Mouse (Mus musculus): Measurements from ENCODE around the gene Exoc2. TPM values are rescaled to one million over a fixed set of nuclear protein-coding genes. Genes with fewer than 3 reads are reported as not detected.

Exoc2 gene
- polyA plus RNA-seq, 1 experiment from 2014 or later: 54.6 TPM

GRCm38 (mm10) chr13:30792741-30793140 lies 181.2 kb downstream of the Exoc2 start:
- 73% methylated on average over 3 of the region's 3 CpGs for WGBS
- H3K9me3 ChIP-seq (replicated peaks; ENCODE audit: control insufficient read depth, low read length): no peaks in the 10 kb centered on the region

GRCm38 (mm10) chr13:30792308-30792707 lies 181.6 kb downstream of the Exoc2 start:
- no peak for ATAC-seq

More at GRCm38 (mm10) chr13:30792741-30793140, 181.2 kb downstream of the Exoc2 start:
- Histone ChIP-seq H3K4me3 (ENCODE audit: low read depth, low read length) (no peak overlapping the region), H3K36me3 (ENCODE audit: control insufficient read depth, insufficient read depth, low read length) (no peaks in the 10 kb centered on the region), H3K9ac (ENCODE audit: low read length) (no peak overlapping the region), H3K4me1 (ENCODE audit: control insufficient read depth, insufficient read depth, low read length) (no peaks in the 10 kb centered on the region), H3K27me3 (replicated peaks; ENCODE audit: control insufficient read depth, insufficient read depth, low read length) (no peaks in the 10 kb centered on the region), H3K4me2 (ENCODE audit: low read length) (no peak overlapping the region), H3K27ac (ENCODE audit: low read depth, low read length) (no peak overlapping the region)
- DNase-seq (ENCODE audit: low spot score): no peak
- ATAC-seq: no peak

GRCm38 (mm10) chr13:30790016-30790415 lies 183.9 kb downstream of the Exoc2 start:
- 64% methylated on average over 5 of the region's 5 CpGs for WGBS
- H3K27me3 ChIP-seq (replicated peaks; ENCODE audit: control insufficient read depth, insufficient read depth, low read length): no peaks in the 10 kb centered on the region
- H3K36me3 ChIP-seq (ENCODE audit: control insufficient read depth, insufficient read depth, low read length): no peaks in the 10 kb centered on the region
- no peak overlapping the region for H3K27ac ChIP-seq (ENCODE audit: low read depth, low read length)
- H3K9me3 ChIP-seq (replicated peaks; ENCODE audit: control insufficient read depth, low read length): no peaks in the 10 kb centered on the region
- H3K4me1 ChIP-seq (ENCODE audit: control insufficient read depth, insufficient read depth, low read length): no peaks in the 10 kb centered on the region
- no peak overlapping the region for H3K4me2 ChIP-seq (ENCODE audit: low read length)
- H3K9ac ChIP-seq (ENCODE audit: low read length): no peak overlapping the region
- no peak overlapping the region for H3K4me3 ChIP-seq (ENCODE audit: low read depth, low read length)
- ATAC-seq (no peak), DNase-seq (ENCODE audit: low spot score) (no peak)

More at GRCm38 (mm10) chr13:30792308-30792707, 181.6 kb downstream of the Exoc2 start:
- no peaks in the 10 kb centered on the region for H3K9me3 ChIP-seq (replicated peaks; ENCODE audit: control insufficient read depth, low read length)
- 81% methylated on average over 9 of the region's 9 CpGs for WGBS
- H3K27me3 ChIP-seq (replicated peaks; ENCODE audit: control insufficient read depth, insufficient read depth, low read length): no peaks in the 10 kb centered on the region
- H3K27ac ChIP-seq (ENCODE audit: low read depth, low read length): no peak overlapping the region
- no peak overlapping the region for H3K4me2 ChIP-seq (ENCODE audit: low read length)
- no peak overlapping the region for H3K4me3 ChIP-seq (ENCODE audit: low read depth, low read length)
- H3K9ac ChIP-seq (ENCODE audit: low read length): no peak overlapping the region
- H3K36me3 ChIP-seq (ENCODE audit: control insufficient read depth, insufficient read depth, low read length): no peaks in the 10 kb centered on the region
- DNase-seq (ENCODE audit: low spot score): no peak
- no peaks in the 10 kb centered on the region for H3K4me1 ChIP-seq (ENCODE audit: control insufficient read depth, insufficient read depth, low read length)

GRCm38 (mm10) chr13:30788421-30788820 lies 185.5 kb downstream of the Exoc2 start:
- H3K27me3 ChIP-seq (replicated peaks; ENCODE audit: control insufficient read depth, insufficient read depth, low read length): no peaks in the 10 kb centered on the region
- H3K4me3 ChIP-seq (ENCODE audit: low read depth, low read length): no peak overlapping the region
- no peaks in the 10 kb centered on the region for H3K4me1 ChIP-seq (ENCODE audit: control insufficient read depth, insufficient read depth, low read length)
- H3K27ac ChIP-seq (ENCODE audit: low read depth, low read length): no peak overlapping the region
- WGBS: 87% methylated on average over 3 of the region's 3 CpGs
- no peak for DNase-seq (ENCODE audit: low spot score)
- H3K9ac ChIP-seq (ENCODE audit: low read length): no peak overlapping the region
- no peaks in the 10 kb centered on the region for H3K36me3 ChIP-seq (ENCODE audit: control insufficient read depth, insufficient read depth, low read length)
- no peak for ATAC-seq
- H3K9me3 ChIP-seq (replicated peaks; ENCODE audit: control insufficient read depth, low read length): no peaks in the 10 kb centered on the region
- no peak overlapping the region for H3K4me2 ChIP-seq (ENCODE audit: low read length)

GRCm38 (mm10) chr13:30787960-30788359 lies 185.9 kb downstream of the Exoc2 start:
- DNase-seq (ENCODE audit: low spot score): no peak
- no peak overlapping the region for H3K4me3 ChIP-seq (ENCODE audit: low read depth, low read length)
- H3K9ac ChIP-seq (ENCODE audit: low read length): no peak overlapping the region
- no peak overlapping the region for H3K27ac ChIP-seq (ENCODE audit: low read depth, low read length)
- WGBS: 84% methylated on average over 4 of the region's 4 CpGs
- no peak overlapping the region for H3K4me2 ChIP-seq (ENCODE audit: low read length)
- H3K4me1 ChIP-seq (ENCODE audit: control insufficient read depth, insufficient read depth, low read length): no peaks in the 10 kb centered on the region
- H3K36me3 ChIP-seq (ENCODE audit: control insufficient read depth, insufficient read depth, low read length): no peaks in the 10 kb centered on the region
- ATAC-seq: no peak
- no peaks in the 10 kb centered on the region for H3K9me3 ChIP-seq (replicated peaks; ENCODE audit: control insufficient read depth, low read length)
- H3K27me3 ChIP-seq (replicated peaks; ENCODE audit: control insufficient read depth, insufficient read depth, low read length): no peaks in the 10 kb centered on the region

GRCm38 (mm10) chr13:30787556-30787955 lies 186.3 kb downstream of the Exoc2 start:
- Histone ChIP-seq H3K4me3 (ENCODE audit: low read depth, low read length) (no peak overlapping the region), H3K4me2 (ENCODE audit: low read length) (no peak overlapping the region), H3K27ac (ENCODE audit: low read depth, low read length) (no peak overlapping the region), H3K36me3 (ENCODE audit: control insufficient read depth, insufficient read depth, low read length) (no peaks in the 10 kb centered on the region), H3K27me3 (replicated peaks; ENCODE audit: control insufficient read depth, insufficient read depth, low read length) (no peaks in the 10 kb centered on the region), H3K9me3 (replicated peaks; ENCODE audit: control insufficient read depth, low read length) (no peaks in the 10 kb centered on the region), H3K4me1 (ENCODE audit: control insufficient read depth, insufficient read depth, low read length) (no peaks in the 10 kb centered on the region), H3K9ac (ENCODE audit: low read length) (no peak overlapping the region)
- no peak for DNase-seq (ENCODE audit: low spot score)
- no peak for ATAC-seq
- 77% methylated on average over 2 of the region's 2 CpGs for whole genome bisulfite sequencing

GRCm38 (mm10) chr13:30787036-30787320 lies 186.9 kb downstream of the Exoc2 start:
- 70% methylated on average over 2 of the region's 2 CpGs for WGBS
- no peak for ATAC-seq
- no peaks in the 10 kb centered on the region for H3K36me3 ChIP-seq (ENCODE audit: control insufficient read depth, insufficient read depth, low read length)

GRCm38 (mm10) chr13:30786235-30787035 lies 187.5 kb downstream of the Exoc2 start:
- no peak overlapping the region for H3K4me2 ChIP-seq (ENCODE audit: low read length)
- no peaks in the 10 kb centered on the region for H3K4me1 ChIP-seq (ENCODE audit: control insufficient read depth, insufficient read depth, low read length)
- DNase-seq (ENCODE audit: low spot score) (no peak), ATAC-seq (peak; percentile 40; the same call in 1 of the 2 replicates)
- no peaks in the 10 kb centered on the region for H3K9me3 ChIP-seq (replicated peaks; ENCODE audit: control insufficient read depth, low read length)
- H3K36me3 ChIP-seq (ENCODE audit: control insufficient read depth, insufficient read depth, low read length): no peaks in the 10 kb centered on the region
- no peak overlapping the region for H3K9ac ChIP-seq (ENCODE audit: low read length)
- no peaks in the 10 kb centered on the region for H3K27me3 ChIP-seq (replicated peaks; ENCODE audit: control insufficient read depth, insufficient read depth, low read length)
- WGBS: 79% methylated on average over 5 of the region's 5 CpGs
- no peak overlapping the region for H3K27ac ChIP-seq (ENCODE audit: low read depth, low read length)
- H3K4me3 ChIP-seq (ENCODE audit: low read depth, low read length): no peak overlapping the region

More at GRCm38 (mm10) chr13:30787036-30787320, 186.9 kb downstream of the Exoc2 start:
- Histone ChIP-seq H3K27ac (ENCODE audit: low read depth, low read length) (no peak overlapping the region), H3K4me2 (ENCODE audit: low read length) (no peak overlapping the region), H3K9me3 (replicated peaks; ENCODE audit: control insufficient read depth, low read length) (no peaks in the 10 kb centered on the region), H3K4me3 (ENCODE audit: low read depth, low read length) (no peak overlapping the region), H3K9ac (ENCODE audit: low read length) (no peak overlapping the region), H3K27me3 (replicated peaks; ENCODE audit: control insufficient read depth, insufficient read depth, low read length) (no peaks in the 10 kb centered on the region), H3K4me1 (ENCODE audit: control insufficient read depth, insufficient read depth, low read length) (no peaks in the 10 kb centered on the region)
- no peak for DNase-seq (ENCODE audit: low spot score)

- no peak overlapping the region for H3K27ac ChIP-seq (ENCODE audit: low read depth, low read length)
- H3K4me3 ChIP-seq (ENCODE audit: low read depth, low read length): no peak overlapping the region
- no peaks in the 10 kb centered on the region for H3K4me1 ChIP-seq (ENCODE audit: control insufficient read depth, insufficient read depth, low read length)
- H3K9ac ChIP-seq (ENCODE audit: low read length): no peak overlapping the region
- H3K9me3 ChIP-seq (replicated peaks; ENCODE audit: control insufficient read depth, low read length): no peaks in the 10 kb centered on the region
- ATAC-seq (no peak), DNase-seq (ENCODE audit: low spot score) (no peak)
- no peak overlapping the region for H3K4me2 ChIP-seq (ENCODE audit: low read length)
- H3K27me3 ChIP-seq (replicated peaks; ENCODE audit: control insufficient read depth, insufficient read depth, low read length): no peaks in the 10 kb centered on the region
- no peaks in the 10 kb centered on the region for H3K36me3 ChIP-seq (ENCODE audit: control insufficient read depth, insufficient read depth, low read length)
- 94% methylated on average over 4 of the region's 4 CpGs for WGBS
These were observed 188.4 kb downstream of the Exoc2 start for GRCm38 (mm10) chr13:30785423-30786040.

All from forebrain, embryonic 14.5 days (tissue).